18 mouse cellular contexts compared by ENCODE assay signal in the genomic region with DNA sequence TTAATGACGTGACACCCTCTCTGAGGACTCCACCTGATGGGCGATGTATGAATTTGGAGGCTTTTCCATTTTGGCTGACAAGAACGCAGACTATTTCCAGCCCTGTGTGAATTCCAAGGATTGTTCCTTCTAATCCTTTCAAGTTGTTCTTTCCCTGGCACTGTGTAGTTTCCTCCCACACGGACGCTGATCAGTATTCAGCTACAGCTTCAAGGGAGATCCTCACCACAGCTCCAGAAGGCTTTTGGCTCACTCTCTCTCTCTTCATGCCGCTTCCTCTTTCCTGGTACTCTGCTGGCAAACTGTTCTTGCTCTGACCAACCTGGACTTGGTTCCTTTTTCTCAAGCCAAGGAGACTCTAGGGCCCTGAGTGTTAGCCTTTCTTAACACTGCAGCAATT. TPM values are rescaled to one million over a fixed set of nuclear protein-coding genes. Genes with fewer than 3 reads are reported as not detected.
DNase-seq lines count a peak whose midpoint lies in the region; ATAC-seq and TF ChIP-seq lines count a peak whose summit lies in the region.
"Had no signal": no experiment of that assay in that cellular context is flagged by ENCODE, and none has a peak within 500 bp of the region (broad histone marks: within the 10 kb centered on the region; RNA-seq: fewer than 3 reads in every experiment).

No protein-coding gene starts in this region.

- no peaks in the 10 kb centered on the region for H3K36me3 ChIP-seq in midbrain, postnatal 0 days (ENCODE audit: insufficient read depth, low read length)
- no peaks in the 10 kb centered on the region for H3K36me3 ChIP-seq in midbrain, embryonic 14.5 days (ENCODE audit: control insufficient read depth, insufficient read depth, low read length)
- H3K36me3 ChIP-seq: embryonic facial prominence, embryonic 10.5 days; forebrain, embryonic 10.5 days; heart, embryonic 15.5 days; limb, embryonic 10.5 days; liver, embryonic 15.5 days had no signal

- 46% methylated on average over 6 of the region's 6 CpGs for WGBS in midbrain, postnatal 0 days
- 69% methylated on average over 6 of the region's 6 CpGs for WGBS in midbrain, embryonic 14.5 days

- TF ChIP-seq CTCF in midbrain, postnatal 0 days (IDR thresholded peaks at IDR 0.05) = no peak

- no peak overlapping the region for H3K9ac ChIP-seq in midbrain, postnatal 0 days (replicated peaks; ENCODE audit: low read length, poor library complexity, severe bottlenecking)
- no peak overlapping the region for H3K9ac ChIP-seq in midbrain, embryonic 14.5 days (replicated peaks; ENCODE audit: low read length)
- H3K9ac ChIP-seq: heart, embryonic 15.5 days; liver, embryonic 15.5 days had no signal

- no peaks in the 10 kb centered on the region for H3K4me1 ChIP-seq in midbrain, postnatal 0 days (ENCODE audit: insufficient read depth, low read length)
- H3K4me1 ChIP-seq in midbrain, embryonic 14.5 days (ENCODE audit: control insufficient read depth, insufficient read depth, low read length) = no peaks in the 10 kb centered on the region
- H3K4me1 ChIP-seq: embryonic facial prominence, embryonic 10.5 days; heart, embryonic 15.5 days; limb, embryonic 10.5 days; liver, embryonic 15.5 days had no signal

- no peak overlapping the region for H3K4me3 ChIP-seq in midbrain, postnatal 0 days (ENCODE audit: low read depth, low read length)
- no peak overlapping the region for H3K4me3 ChIP-seq in midbrain, embryonic 14.5 days (replicated peaks; ENCODE audit: low read depth, low read length)
- H3K4me3 ChIP-seq: embryonic facial prominence, embryonic 10.5 days; forebrain, embryonic 10.5 days; heart, embryonic 15.5 days; limb, embryonic 10.5 days; liver, embryonic 15.5 days had no signal

- no peaks in the 10 kb centered on the region for H3K27me3 ChIP-seq in midbrain, postnatal 0 days (ENCODE audit: insufficient read depth, low read length)
- H3K27me3 ChIP-seq in midbrain, embryonic 14.5 days (ENCODE audit: control insufficient read depth, insufficient read depth, low read length) = no peaks in the 10 kb centered on the region
- H3K27me3 ChIP-seq: heart, embryonic 15.5 days; liver, embryonic 15.5 days had no signal

- H3K4me2 ChIP-seq in midbrain, postnatal 0 days (ENCODE audit: low read depth, low read length, poor library complexity, severe bottlenecking) = no peak overlapping the region
- no peak overlapping the region for H3K4me2 ChIP-seq in midbrain, embryonic 14.5 days (ENCODE audit: low read length)
- H3K4me2 ChIP-seq: heart, embryonic 15.5 days; liver, embryonic 15.5 days had no signal

- H3K9me3 ChIP-seq in midbrain, postnatal 0 days (ENCODE audit: low read length) = no peaks in the 10 kb centered on the region
- no peaks in the 10 kb centered on the region for H3K9me3 ChIP-seq in midbrain, embryonic 14.5 days (ENCODE audit: control insufficient read depth, low read length)
- H3K9me3 ChIP-seq: embryonic facial prominence, embryonic 10.5 days; forebrain, embryonic 10.5 days; heart, embryonic 15.5 days; limb, embryonic 10.5 days; liver, embryonic 15.5 days had no signal

- peak; percentile 31; the same call in 1 of the 2 replicates for ATAC-seq in midbrain, postnatal 0 days (ENCODE audit: low FRiP score)
- ATAC-seq in midbrain, embryonic 14.5 days (ENCODE audit: low FRiP score, low TSS enrichment) = no peak
- ATAC-seq in CD4-positive, CD25-positive, alpha-beta regulatory T cell, adult 4 months = no peak
- ATAC-seq: inflammation-experienced regulatory T-cells, adult 6 months had no signal

- no peak overlapping the region for H3K27ac ChIP-seq in midbrain, postnatal 0 days (ENCODE audit: low read depth, low read length)
- H3K27ac ChIP-seq in midbrain, embryonic 14.5 days (replicated peaks; ENCODE audit: low read depth, low read length) = no peak overlapping the region
- H3K27ac ChIP-seq: embryonic facial prominence, embryonic 10.5 days; forebrain, embryonic 10.5 days; heart, embryonic 15.5 days; limb, embryonic 10.5 days; liver, embryonic 15.5 days had no signal

- DNase-seq in cerebellum, postnatal 25 days = peak; percentile 12 to 17
- DNase-seq in cerebellum, adult 18-20 months = no peak
- DNase-seq in midbrain, postnatal 0 days (ENCODE audit: low spot score) = peak; percentile 51
- DNase-seq in midbrain, embryonic 14.5 days = no peak
- peak; percentile 25 for DNase-seq in layer of hippocampus, postnatal 10 days (ENCODE audit: low spot score in 2 of 2)
- no peak for DNase-seq in thymus, postnatal 0 days (ENCODE audit: low spot score)
- no peak for DNase-seq in adrenal gland, adult 18-20 months (ENCODE audit: low spot score in 2 of 2)
- DNase-seq: B cell, adult 2 months; gastrocnemius, postnatal 14 days; kidney, postnatal 10 days had no signal

RNA-seq across cellular contexts. Expression of a gene that starts 5.7 kb away (rescaled TPM):
- 0.22 and 1.2 TPM in 2 replicates for total RNA-seq in midbrain, postnatal 0 days (2014; rRNA removed)
- 0.25 and 0.48 TPM in 2 replicates for polyA plus RNA-seq in midbrain, postnatal 0 days (2015; fragmentation: Nextera tagmentation; extraction: Ambion mirVana)
- polyA plus RNA-seq in midbrain, embryonic 14.5 days (2014; fragmentation: Nextera tagmentation; extraction: Ambion mirVana) = not detected in 2 replicates
- total RNA-seq in layer of hippocampus, postnatal 10 days (2021) = under 1 TPM in 1 of 2 experiments, not detected in 1; 0.42 TPM
- not detected for polyA plus RNA-seq in CD4-positive, CD25-positive, alpha-beta regulatory T cell, adult 4 months (2017; shearing (Covaris generic))
- not detected in 2 replicates for polyA plus RNA-seq in thymus, postnatal 0 days (2015; fragmentation: Nextera tagmentation; extraction: Ambion mirVana)
- total RNA-seq in adrenal gland, adult 18-20 months (2021) = not detected
- total RNA-seq: gastrocnemius, postnatal 14 days had no signal
- polyA plus RNA-seq: embryonic facial prominence, embryonic 10.5 days; forebrain, embryonic 10.5 days; inflammation-experienced regulatory T-cells, adult 6 months; neural tube, embryonic 11.5 days had no signal

RNA-seq across cellular contexts. Expression of a gene that starts 9.7 kb away (rescaled TPM):
- total RNA-seq in midbrain, postnatal 0 days (2014; rRNA removed) = 31.3 and 36.5 TPM in 2 replicates
- 5.7 and 7.1 TPM in 2 replicates for polyA plus RNA-seq in midbrain, postnatal 0 days (2015; fragmentation: Nextera tagmentation; extraction: Ambion mirVana)
- 3.7 and 4.1 TPM in 2 replicates for polyA plus RNA-seq in midbrain, embryonic 14.5 days (2014; fragmentation: Nextera tagmentation; extraction: Ambion mirVana)
- 10 to 100 TPM; 89.2 to 90.3 TPM for total RNA-seq in layer of hippocampus, postnatal 10 days (2021)
- not detected for polyA plus RNA-seq in CD4-positive, CD25-positive, alpha-beta regulatory T cell, adult 4 months (2017; shearing (Covaris generic))
- 0.08 and 0.12 TPM in 2 replicates for polyA plus RNA-seq in thymus, postnatal 0 days (2015; fragmentation: Nextera tagmentation; extraction: Ambion mirVana)
- total RNA-seq in adrenal gland, adult 18-20 months (2021) = 1 to 10 TPM; 4.1 to 7.5 TPM
- polyA plus RNA-seq: inflammation-experienced regulatory T-cells, adult 6 months had no signal

Comparison
In these comparisons a context has a peak if more than half of its experiments do, and no peak if none do; other contexts are left out.
1. DNase-seq: peak in cerebellum, postnatal 25 days (2 of 2), midbrain, postnatal 0 days (single experiment) and layer of hippocampus, postnatal 10 days (2 of 2); none in cerebellum, adult 18-20 months (0 of 2), midbrain, embryonic 14.5 days (single experiment), thymus, postnatal 0 days (single experiment) and adrenal gland, adult 18-20 months (0 of 2).